Mouse (Mus musculus) heart, postnatal 0 days (tissue): ENCODE results near the gene Nln. TPM values are rescaled to one million over a fixed set of nuclear protein-coding genes. Genes with fewer than 3 reads are reported as not detected.

Experiments used
- ATAC-seq: fragments of 200-750 bp; cut with Nextera tagmentation; 2 replicates; pipeline ENCODE4 v1.8.0; 2017; ENCODE audit warnings: low read depth, moderate number of reproducible peaks, moderate library complexity; ENCODE audit not compliant: insufficient read depth
- DNase-seq: peaks from one replicate; pipeline ENCODE4 v3.0.0-alpha.2; 2016; ENCODE audit warnings: low spot score
- H3K27ac ChIP-seq: fragments of 300-500 bp; sonication (generic); 2 replicates; pipeline ENCODE4 v1.5.1; 2014; ENCODE audit warnings: low read depth, mild to moderate bottlenecking
- H3K27me3 ChIP-seq: fragments of 300-500 bp; sonication (generic); 2 replicates; pipeline ENCODE4 v1.6.1; 2014; ENCODE audit warnings: low read length, mixed read lengths; ENCODE audit not compliant: control insufficient read depth, insufficient read depth
- H3K36me3 ChIP-seq: fragments of 300-500 bp; sonication (generic); replicated peaks from 2 replicates; pipeline ENCODE4 v1.6.1; 2014; ENCODE audit warnings: low read length, mixed read lengths; ENCODE audit not compliant: control insufficient read depth, insufficient read depth
- H3K4me1 ChIP-seq: fragments of 300-500 bp; sonication (generic); 2 replicates; pipeline ENCODE4 v1.6.1; 2014; ENCODE audit warnings: antibody characterized with exemption; ENCODE audit not compliant: control insufficient read depth, insufficient read depth
- H3K4me2 ChIP-seq: fragments of 300-500 bp; sonication (generic); 2 replicates; pipeline ENCODE4 v1.6.1; 2014; ENCODE audit warnings: low read depth, mild to moderate bottlenecking, low read length, moderate library complexity
- H3K4me3 ChIP-seq: fragments of 300-500 bp; sonication (generic); 2 replicates; pipeline ENCODE4 v1.5.1; 2014; ENCODE audit warnings: low read depth, low read length
- H3K9ac ChIP-seq: fragments of 300-500 bp; sonication (generic); replicated peaks from 2 replicates; pipeline ENCODE4 v1.6.1; 2014; ENCODE audit warnings: low read depth, low read length, mixed read lengths
- H3K9me3 ChIP-seq: fragments of 300-500 bp; sonication (generic); replicated peaks from 2 replicates; pipeline ENCODE4 v1.6.1; 2016; ENCODE audit warnings: low read length; ENCODE audit not compliant: control insufficient read depth
- CTCF ChIP-seq: IDR thresholded peaks from 2 replicates; pipeline ENCODE4 v1.5.1; 2016; ENCODE audit warnings: antibody characterized with exemption, control low read depth, low read depth
- EP300 ChIP-seq: IDR thresholded peaks from 2 replicates; pipeline ENCODE4 v1.6.1; 2016; ENCODE audit warnings: antibody characterized with exemption, low read depth
- WGBS: fragments of 180-500 bp; shearing (Covaris S2); extraction: QIAGEN DNeasy Blood & Tissue Kit; methylation state at CpG from one replicate; pipeline ENCODE4 v1.1.7; 2014; 5-methylcytosine and 5-hydroxymethylcytosine counted together
- polyA plus RNA-seq: library from polyadenylated mRNA; unstranded; fragments of >200 nt; fragmentation: Nextera tagmentation; extraction: Ambion mirVana; gene quantifications from 2 replicates; pipeline ENCODE4 v1.2.1, GENCODE M21; 2015
- total RNA-seq: library from RNA; depleted of rRNA; stranded (reverse); fragments of >200 nt; gene quantifications from 2 replicates; pipeline ENCODE4 v1.2.3, GENCODE M21; 2014; ENCODE audit warnings: low replicate concordance

Nln gene
- total and polyA plus RNA-seq, 2 experiments from 2014 or later = 16.2 to 42.2 TPM

DNA sequence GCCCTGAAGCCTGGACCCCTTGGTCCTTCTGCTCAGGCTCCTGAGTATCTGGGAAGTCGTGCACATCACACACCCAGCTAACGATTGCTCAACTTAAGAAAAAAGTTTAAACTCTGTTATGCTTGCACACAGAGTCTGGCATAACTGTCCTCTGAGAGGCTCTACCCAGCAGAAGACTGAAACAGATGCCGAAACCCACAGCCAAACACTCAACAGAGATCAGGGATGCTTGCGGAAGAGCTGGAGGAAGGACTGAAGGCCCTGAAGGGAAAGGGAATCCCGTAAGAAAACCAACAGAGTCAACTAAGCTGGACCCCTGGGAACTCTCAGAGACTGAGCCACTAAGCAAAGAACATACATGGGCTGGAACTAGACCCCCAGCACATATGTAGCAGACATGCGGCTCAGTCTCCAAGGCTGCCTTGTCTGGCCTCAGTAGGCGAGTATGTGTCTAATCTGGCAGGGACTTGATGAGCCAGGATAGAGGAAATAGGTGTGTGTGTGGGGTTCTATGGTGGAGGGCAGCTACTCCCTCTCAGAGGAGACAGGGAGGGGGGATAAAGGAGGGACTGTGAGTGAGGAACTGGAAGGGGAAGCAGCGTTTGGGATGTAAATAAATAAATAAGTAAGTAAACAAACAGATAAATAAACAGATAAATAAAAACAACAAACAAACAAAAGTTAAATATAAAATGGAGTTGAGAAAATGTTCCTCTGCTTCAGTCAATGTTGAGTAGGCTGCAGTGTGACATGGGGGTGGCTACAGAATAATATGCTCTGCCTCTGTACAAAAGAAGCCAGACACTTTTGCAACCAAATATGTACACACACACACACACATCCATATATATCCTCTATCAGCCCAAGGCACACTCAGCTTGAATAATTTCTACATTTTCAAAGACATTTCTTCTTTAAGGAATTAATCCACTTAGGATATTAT lies 116.0 kb downstream of the Nln start:
- DNase-seq (no peak), ATAC-seq (no peak)
- no peak overlapping the region for H3K27ac ChIP-seq
- no peaks in the 10 kb centered on the region for H3K27me3 ChIP-seq
- 71% methylated on average over 8 of the region's 8 CpGs for WGBS
- no peak overlapping the region for H3K4me2 ChIP-seq
- no peak for TF ChIP-seq EP300
- no peak for TF ChIP-seq CTCF
- peaks cover 6% of the 10 kb centered on the region for H3K4me1 ChIP-seq
- H3K4me3 ChIP-seq = no peak overlapping the region
- H3K36me3 ChIP-seq = no peaks in the 10 kb centered on the region
- no peak overlapping the region for H3K9ac ChIP-seq
- peaks cover 5% of the 10 kb centered on the region; the same call in 1 of the 2 replicates for H3K9me3 ChIP-seq

DNA sequence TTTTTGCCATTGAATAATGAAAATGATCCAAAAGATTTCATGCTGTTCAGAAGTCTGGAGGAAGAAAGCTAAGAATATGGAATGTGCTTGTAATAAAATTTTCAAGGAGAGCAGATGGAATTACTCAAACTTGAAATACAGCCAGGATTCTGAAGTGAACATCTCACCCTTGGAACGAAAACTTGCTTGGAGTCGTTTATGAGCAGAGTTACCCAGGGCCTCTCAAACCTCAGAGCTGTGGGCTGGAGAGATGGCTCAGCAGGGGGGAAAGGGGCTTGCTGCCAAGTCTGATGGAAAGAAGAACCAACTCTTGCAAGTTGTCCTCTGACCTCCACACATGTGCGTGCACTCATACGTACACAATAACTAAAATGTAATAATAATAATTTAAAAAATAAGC lies 122.8 kb downstream of the Nln start:
- Histone ChIP-seq H3K4me2 (no peak overlapping the region), H3K36me3 (no peaks in the 10 kb centered on the region), H3K27ac (no peak overlapping the region), H3K4me1 (no peaks in the 10 kb centered on the region), H3K4me3 (no peak overlapping the region), H3K27me3 (no peaks in the 10 kb centered on the region), H3K9me3 (peaks cover 5% of the 10 kb centered on the region; the same call in 1 of the 2 replicates), H3K9ac (no peak overlapping the region)
- WGBS = 60% methylated on average over 4 of the region's 4 CpGs
- ATAC-seq (no peak), DNase-seq (peak; percentile 5)
- TF ChIP-seq EP300 = no peak
- TF ChIP-seq CTCF = no peak

DNA sequence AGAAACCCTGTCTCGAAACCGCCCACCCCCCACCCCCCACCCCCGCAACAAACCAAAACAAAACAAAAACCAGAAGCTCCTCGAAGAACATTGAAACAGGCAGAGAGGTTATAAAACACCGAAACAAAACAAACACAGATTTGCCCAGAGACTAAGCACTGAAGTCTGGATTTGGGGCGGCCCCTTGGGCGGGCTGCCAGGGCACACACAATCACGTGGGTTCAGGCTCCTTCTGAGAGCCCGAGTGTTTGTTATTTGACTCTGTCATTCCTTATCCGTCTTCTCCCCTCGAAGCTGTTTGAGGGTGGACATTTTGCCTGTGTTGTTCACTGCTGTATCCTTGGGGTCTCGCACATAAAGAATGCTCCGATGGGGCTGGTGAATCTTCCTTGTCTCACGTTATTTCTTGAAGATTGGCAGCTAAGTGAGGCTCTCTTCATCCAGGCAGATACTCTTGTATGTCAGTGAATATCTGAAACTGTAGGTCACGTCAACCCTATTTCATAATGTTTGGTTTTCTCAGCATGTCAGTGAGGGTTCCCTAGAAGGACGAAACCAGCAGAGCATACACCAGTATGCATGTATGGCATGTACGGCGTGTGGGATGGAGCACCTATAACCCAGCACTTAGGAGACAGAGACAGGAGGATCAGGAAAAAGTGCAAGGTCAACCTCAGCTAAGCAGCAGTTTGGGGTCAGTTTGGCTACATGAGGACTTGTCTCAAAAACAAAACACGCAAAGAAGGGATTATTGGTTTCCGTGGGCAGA lies 123.7 kb downstream of the Nln start:
- DNase-seq (peak; percentile 6), ATAC-seq (no peak)
- H3K27me3 ChIP-seq = no peaks in the 10 kb centered on the region
- peak overlapping the region; percentile 22; the same call in 1 of the 2 replicates for H3K27ac ChIP-seq
- H3K4me2 ChIP-seq = no peak overlapping the region
- H3K36me3 ChIP-seq = no peaks in the 10 kb centered on the region
- no peak overlapping the region for H3K4me3 ChIP-seq
- 74% methylated on average over 20 of the region's 20 CpGs for WGBS
- TF ChIP-seq CTCF (no peak), EP300 (no peak)
- peaks cover 5% of the 10 kb centered on the region; the same call in 1 of the 2 replicates for H3K9me3 ChIP-seq
- no peak overlapping the region for H3K9ac ChIP-seq
- H3K4me1 ChIP-seq = no peaks in the 10 kb centered on the region

DNA sequence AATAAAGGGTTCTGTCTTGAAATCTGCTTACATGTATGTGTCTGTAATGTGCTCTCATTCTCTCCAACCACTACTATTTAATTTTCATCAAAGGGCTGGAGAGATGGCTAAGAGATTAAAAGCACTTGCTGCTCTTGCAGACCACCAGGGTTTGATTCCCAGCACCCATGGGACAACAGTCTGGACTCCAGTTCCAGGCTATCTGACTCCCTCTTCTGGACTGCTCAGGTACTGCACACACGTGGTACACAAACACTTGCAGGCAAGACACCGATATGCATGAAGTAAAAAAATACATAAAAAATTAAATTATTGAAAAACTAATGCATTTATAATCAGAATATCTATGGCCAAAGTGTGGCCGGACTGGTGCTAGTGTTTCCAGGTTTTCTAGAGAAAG lies 127.0 kb downstream of the Nln start:
- DNase-seq (no peak), ATAC-seq (no peak)
- Histone ChIP-seq H3K36me3 (no peaks in the 10 kb centered on the region), H3K4me3 (no peak overlapping the region), H3K27me3 (no peaks in the 10 kb centered on the region), H3K4me2 (no peak overlapping the region), H3K27ac (no peak overlapping the region), H3K4me1 (peaks cover 6% of the 10 kb centered on the region; the same call in 1 of the 2 replicates), H3K9ac (no peak overlapping the region), H3K9me3 (no peaks in the 10 kb centered on the region)
- TF ChIP-seq EP300 = no peak
- TF ChIP-seq CTCF = 0 out of 2 replicates have a peak, but pooled peaks have one; percentile 0
- WGBS = 96% methylated on average over 3 of the region's 3 CpGs

DNA sequence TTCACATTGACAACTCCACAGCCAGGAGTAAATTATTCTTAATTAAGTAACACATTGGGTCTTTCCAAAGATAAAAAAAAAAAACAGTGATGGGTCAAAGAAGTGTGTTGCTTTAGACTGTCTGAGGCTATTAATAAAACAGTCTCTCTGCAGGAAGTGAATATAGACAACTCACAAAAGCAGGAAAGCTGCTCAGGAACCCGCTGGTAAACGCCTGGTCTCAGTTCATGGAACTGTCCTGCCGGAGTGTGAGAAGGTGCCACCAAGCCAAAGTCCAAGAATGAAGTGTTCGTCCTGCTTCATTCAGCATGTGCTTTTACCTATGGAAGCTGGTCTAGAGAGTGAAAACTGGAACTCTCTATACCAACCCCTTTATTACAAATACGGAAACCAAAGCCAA lies 129.0 kb downstream of the Nln start:
- ATAC-seq (no peak), DNase-seq (no peak)
- TF ChIP-seq EP300 (no peak), CTCF (no peak)
- Histone ChIP-seq H3K4me3 (no peak overlapping the region), H3K36me3 (no peaks in the 10 kb centered on the region), H3K27me3 (no peaks in the 10 kb centered on the region), H3K9me3 (no peaks in the 10 kb centered on the region), H3K4me2 (no peak overlapping the region), H3K9ac (no peak overlapping the region), H3K27ac (no peak overlapping the region), H3K4me1 (peaks cover 6% of the 10 kb centered on the region; the same call in 1 of the 2 replicates)
- WGBS = 63% methylated on average over 5 of the region's 5 CpGs
